In genomic region chr7:115859691-115860401, GRCm38 (mm10) we compare ENCODE assay signal across 19 mouse cellular contexts.
DNase-seq lines count a peak whose midpoint lies in the region; ATAC-seq lines count a peak whose summit lies in the region.
"Had no signal": no experiment of that assay in that cellular context is flagged by ENCODE, and none has a peak within 500 bp of the region (broad histone marks: within the 10 kb centered on the region; RNA-seq: fewer than 3 reads in every experiment).

No protein-coding gene starts in this region.

- no peaks in the 10 kb centered on the region for H3K9me3 ChIP-seq in intestine, embryonic 15.5 days
- H3K9me3 ChIP-seq: embryonic facial prominence, embryonic 13.5 days; heart, embryonic 10.5 days; hindbrain, embryonic 12.5 days; liver, embryonic 13.5 days; midbrain, embryonic 13.5 days; neural tube, embryonic 15.5 days had no signal

- peak; percentile 36 for DNase-seq in forelimb bud, embryonic 11.5 days (ENCODE audit: low read depth, low spot score)
- DNase-seq in kidney, adult 9 months = peak; percentile 80
- peak; percentile 52 to 55 for DNase-seq in kidney, postnatal 25 days
- no peak for DNase-seq in frontal cortex, postnatal 25 days (ENCODE audit: low spot score in 2 of 2)
- no peak for DNase-seq in thymus, postnatal 36 days
- DNase-seq: cerebellum, postnatal 10 days; left cerebral cortex, postnatal 4 days; liver, embryonic 13.5 days; spleen, adult 18-20 months; thymus, adult 18-20 months had no signal

- 26% methylated on average over 9 of the region's 9 CpGs for WGBS in intestine, embryonic 15.5 days

- ATAC-seq in intestine, embryonic 15.5 days = peak; percentile 86
- ATAC-seq in inflammation-experienced regulatory T-cells, adult 6 months = no peak
- ATAC-seq: forebrain, embryonic 16.5 days; lung, postnatal 0 days; midbrain, embryonic 13.5 days had no signal

- no peaks in the 10 kb centered on the region for H3K27me3 ChIP-seq in intestine, embryonic 15.5 days (replicated peaks)
- H3K27me3 ChIP-seq: embryonic facial prominence, embryonic 13.5 days; hindbrain, embryonic 12.5 days; liver, embryonic 13.5 days; midbrain, embryonic 13.5 days; neural tube, embryonic 15.5 days had no signal

- H3K4me1 ChIP-seq in intestine, embryonic 15.5 days (replicated peaks) = peaks cover 4% of the 10 kb centered on the region; the same call in 1 of the 2 replicates
- H3K4me1 ChIP-seq: embryonic facial prominence, embryonic 13.5 days; heart, embryonic 10.5 days; hindbrain, embryonic 12.5 days; midbrain, embryonic 13.5 days; neural tube, embryonic 15.5 days had no signal

- no peaks in the 10 kb centered on the region for H3K36me3 ChIP-seq in intestine, embryonic 15.5 days
- H3K36me3 ChIP-seq: embryonic facial prominence, embryonic 13.5 days; heart, embryonic 10.5 days; hindbrain, embryonic 12.5 days; liver, embryonic 13.5 days; midbrain, embryonic 13.5 days; neural tube, embryonic 15.5 days had no signal

- no peak overlapping the region for H3K27ac ChIP-seq in intestine, embryonic 15.5 days
- H3K27ac ChIP-seq: embryonic facial prominence, embryonic 13.5 days; heart, embryonic 10.5 days; hindbrain, embryonic 12.5 days; liver, embryonic 13.5 days; midbrain, embryonic 13.5 days; neural tube, embryonic 15.5 days had no signal

- H3K4me3 ChIP-seq in intestine, embryonic 15.5 days (replicated peaks) = peak overlapping the region; percentile 21
- H3K4me3 ChIP-seq: embryonic facial prominence, embryonic 13.5 days; heart, embryonic 10.5 days; hindbrain, embryonic 12.5 days; liver, embryonic 13.5 days; midbrain, embryonic 13.5 days; neural tube, embryonic 15.5 days had no signal

- H3K4me2 ChIP-seq in intestine, embryonic 15.5 days (replicated peaks) = 0 out of 2 replicates have a peak overlapping the region, but pooled peaks have one; percentile 26
- H3K4me2 ChIP-seq: embryonic facial prominence, embryonic 13.5 days; hindbrain, embryonic 12.5 days; liver, embryonic 13.5 days; midbrain, embryonic 13.5 days; neural tube, embryonic 15.5 days had no signal

- no peak overlapping the region for H3K9ac ChIP-seq in intestine, embryonic 15.5 days
- H3K9ac ChIP-seq: embryonic facial prominence, embryonic 13.5 days; hindbrain, embryonic 12.5 days; liver, embryonic 13.5 days; midbrain, embryonic 13.5 days; neural tube, embryonic 15.5 days had no signal

Comparison
In these comparisons a context has a peak if more than half of its experiments do, and no peak if none do; other contexts are left out.
1. DNase-seq: peak in forelimb bud, embryonic 11.5 days (single experiment), kidney, adult 9 months (single experiment) and kidney, postnatal 25 days (2 of 2); none in frontal cortex, postnatal 25 days (0 of 2) and thymus, postnatal 36 days (0 of 2).